ENCODE assay signal across 12 mouse cellular contexts in genomic region chr4:140140485-140140884, GRCm38 (mm10).
DNase-seq lines count a peak whose midpoint lies in the region; ATAC-seq and TF ChIP-seq lines count a peak whose summit lies in the region.
"Had no signal": no experiment of that assay in that cellular context is flagged by ENCODE, and none has a peak within 500 bp of the region (broad histone marks: within the 10 kb centered on the region; RNA-seq: fewer than 3 reads in every experiment).

No protein-coding gene starts in this region.

- intact Hi-C loops in gastrocnemius, adult 2 months (cut with DNase I), result no loop called here

- no peak overlapping the region for H3K27ac ChIP-seq in gastrocnemius, adult 2 months
- H3K27ac ChIP-seq: embryonic facial prominence, embryonic 12.5 days; lung, embryonic 15.5 days had no signal

- peak; percentile 28 for DNase-seq in gastrocnemius, adult 2 months
- DNase-seq in gastrocnemius, postnatal 25 days, result no peak
- peak; percentile 65 to 67 for DNase-seq in layer of hippocampus, postnatal 10 days (ENCODE audit: low spot score in 2 of 2)
- DNase-seq in layer of hippocampus, postnatal 14 days (ENCODE audit: low spot score in 2 of 2), result no peak
- DNase-seq in right cerebral cortex, postnatal 4 days, result peak; percentile 62
- DNase-seq in right cerebral cortex, postnatal 25 days, result no peak
- peak; percentile 54 for DNase-seq in retina, postnatal 1 day
- DNase-seq: kidney, postnatal 25 days had no signal

- peak; percentile 44 for TF ChIP-seq CTCF in gastrocnemius, adult 2 months (IDR thresholded peaks at IDR 0.05)

- H3K4me3 ChIP-seq in gastrocnemius, adult 2 months, result no peak overlapping the region
- H3K4me3 ChIP-seq: embryonic facial prominence, embryonic 12.5 days; lung, embryonic 15.5 days had no signal

- ATAC-seq in erythroblast, adult 5-6 weeks (replicated peaks; ENCODE audit: low FRiP score, poor library complexity, severe bottlenecking), result no peak
- ATAC-seq: forebrain, embryonic 16.5 days had no signal

Comparison
In these comparisons a context has a peak if more than half of its experiments do, and no peak if none do; other contexts are left out.
1. DNase-seq: peak in gastrocnemius, adult 2 months (single experiment), layer of hippocampus, postnatal 10 days (2 of 2), right cerebral cortex, postnatal 4 days (single experiment) and retina, postnatal 1 day (single experiment); none in gastrocnemius, postnatal 25 days (single experiment), layer of hippocampus, postnatal 14 days (0 of 2) and right cerebral cortex, postnatal 25 days (single experiment).